Mouse (Mus musculus) testis, adult 2 months (tissue): ENCODE results near the gene Btbd19.

Experiments
- CTCF ChIP-seq: fragments of 200-500 bp; IDR thresholded peaks from 2 replicates; pipeline ENCODE4 v1.5.1; 2012; ENCODE audit warnings: low read depth, mild to moderate bottlenecking, inconsistent platforms, low read length, moderate library complexity; ENCODE audit not compliant: control insufficient read depth, insufficient read depth, insufficient replicate concordance
- POLR2A ChIP-seq: fragments of 200-500 bp; IDR thresholded peaks from 2 replicates; pipeline ENCODE4 v1.6.1; 2012; ENCODE audit warnings: low read depth, mild to moderate bottlenecking, inconsistent platforms, low read length, moderate library complexity; ENCODE audit not compliant: control insufficient read depth

GRCm38 (mm10) chr4:117090586-117090985 lies 34.9 kb downstream of the Btbd19 start:
- TF ChIP-seq CTCF = no peak
- no peak for TF ChIP-seq POLR2A
